Comparison of ENCODE assay signal across 10 mouse cellular contexts in the genomic region with DNA sequence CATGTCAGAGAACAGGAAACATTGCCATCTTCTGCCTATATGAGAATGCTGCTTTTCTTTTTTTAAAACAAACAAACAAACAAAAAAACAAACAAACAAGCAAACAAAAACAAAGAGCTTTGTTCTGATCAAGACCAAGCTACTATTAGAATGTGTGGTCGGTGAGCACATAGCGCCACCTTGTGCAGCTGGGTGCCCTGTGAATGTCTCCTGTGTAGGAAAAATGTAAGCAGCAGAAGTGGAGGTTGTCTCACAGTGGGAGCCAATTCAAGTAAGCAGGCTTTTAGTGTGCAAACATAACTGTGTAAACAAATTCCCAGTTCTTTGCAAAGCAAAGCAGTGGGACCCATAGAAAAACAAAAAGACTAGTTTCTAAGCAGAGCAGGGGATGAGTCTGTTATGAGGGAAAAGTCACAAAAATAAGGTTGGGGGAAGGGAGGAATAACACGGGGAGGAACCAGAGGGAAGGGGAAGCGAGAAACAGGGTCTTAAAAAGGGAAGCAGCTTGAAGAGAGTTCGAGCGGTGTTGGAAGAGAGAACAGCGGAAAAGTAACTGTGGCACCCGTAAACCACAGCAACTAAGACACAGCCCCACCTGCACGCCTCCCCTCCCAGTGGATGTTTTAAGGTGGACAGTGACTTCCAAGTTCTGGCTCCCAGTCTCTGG. TPM values are rescaled to one million over a fixed set of nuclear protein-coding genes. Genes with fewer than 3 reads are reported as not detected.
DNase-seq lines count a peak whose midpoint lies in the region; ATAC-seq lines count a peak whose summit lies in the region.
"Had no signal": no experiment of that assay in that cellular context is flagged by ENCODE, and none has a peak within 500 bp of the region (broad histone marks: within the 10 kb centered on the region; RNA-seq: fewer than 3 reads in every experiment).

No protein-coding gene starts in this region.

- H3K4me3 ChIP-seq in midbrain, embryonic 13.5 days (replicated peaks): no peak overlapping the region
- H3K4me3 ChIP-seq: myocyte had no signal

- peak; percentile 6 to 16 for DNase-seq in cerebellum, postnatal 10 days
- no peak for DNase-seq in cerebellum, postnatal 25 days
- DNase-seq in spleen, postnatal 36 days (ENCODE audit: low spot score in 2 of 2): peak; percentile 2 to 12
- no peak for DNase-seq in spleen, postnatal 14 days (ENCODE audit: low spot score in 2 of 2)
- peak; percentile 50 for DNase-seq in lung, postnatal 14 days
- DNase-seq in cerebellum, adult 9-11 months: no peak

- WGBS in midbrain, embryonic 13.5 days: 59% methylated on average over 9 of the region's 9 CpGs

- no peaks in the 10 kb centered on the region for H3K9me3 ChIP-seq in midbrain, embryonic 13.5 days

- H3K27me3 ChIP-seq in midbrain, embryonic 13.5 days: no peaks in the 10 kb centered on the region

- H3K27ac ChIP-seq in midbrain, embryonic 13.5 days: no peak overlapping the region

- no peaks in the 10 kb centered on the region for H3K4me1 ChIP-seq in midbrain, embryonic 13.5 days (replicated peaks)

- H3K36me3 ChIP-seq in midbrain, embryonic 13.5 days: no peaks in the 10 kb centered on the region

- H3K9ac ChIP-seq in midbrain, embryonic 13.5 days (replicated peaks): no peak overlapping the region

- ATAC-seq in inflammation-experienced regulatory T-cells, adult 6 months: peak; percentile 35
- no peak for ATAC-seq in midbrain, embryonic 13.5 days

- no peak overlapping the region for H3K4me2 ChIP-seq in midbrain, embryonic 13.5 days (replicated peaks)

RNA-seq across cellular contexts. Expression of a gene that starts 40.4 kb away (rescaled TPM):
- polyA plus RNA-seq in inflammation-experienced regulatory T-cells, adult 6 months (2017; shearing (Covaris generic)): not detected
- polyA plus RNA-seq in midbrain, embryonic 13.5 days (2015; fragmentation: Nextera tagmentation; extraction: Ambion mirVana): not detected in 2 replicates
- polyA plus RNA-seq: heart, embryonic 14.5 days; myocyte had no signal

Comparison
In these comparisons a context has a peak if more than half of its experiments do, and no peak if none do; other contexts are left out.
1. DNase-seq: peak in cerebellum, postnatal 10 days (2 of 2), spleen, postnatal 36 days (2 of 2) and lung, postnatal 14 days (single experiment); none in cerebellum, postnatal 25 days (0 of 2), spleen, postnatal 14 days (0 of 2) and cerebellum, adult 9-11 months (single experiment).